Mouse (Mus musculus) brain, embryonic 14.5 days (tissue): ENCODE measurements around the gene Crygs.

Experiments used
- CTCF ChIP-seq: fragments of 200-500 bp; IDR thresholded peaks from 2 replicates; pipeline ENCODE4 v1.5.1; 2012; ENCODE audit warnings: inconsistent platforms, mild to moderate bottlenecking, moderate library complexity, borderline replicate concordance; ENCODE audit not compliant: insufficient read depth, insufficient read length; ENCODE audit errors: extremely low read depth
- POLR2A ChIP-seq: fragments of 200-500 bp; IDR thresholded peaks from 2 replicates; pipeline ENCODE4 v1.6.1; 2012; ENCODE audit warnings: mild to moderate bottlenecking, inconsistent platforms, borderline replicate concordance; ENCODE audit not compliant: poor library complexity, insufficient read depth, insufficient read length, severe bottlenecking; ENCODE audit errors: extremely low read depth

DNA sequence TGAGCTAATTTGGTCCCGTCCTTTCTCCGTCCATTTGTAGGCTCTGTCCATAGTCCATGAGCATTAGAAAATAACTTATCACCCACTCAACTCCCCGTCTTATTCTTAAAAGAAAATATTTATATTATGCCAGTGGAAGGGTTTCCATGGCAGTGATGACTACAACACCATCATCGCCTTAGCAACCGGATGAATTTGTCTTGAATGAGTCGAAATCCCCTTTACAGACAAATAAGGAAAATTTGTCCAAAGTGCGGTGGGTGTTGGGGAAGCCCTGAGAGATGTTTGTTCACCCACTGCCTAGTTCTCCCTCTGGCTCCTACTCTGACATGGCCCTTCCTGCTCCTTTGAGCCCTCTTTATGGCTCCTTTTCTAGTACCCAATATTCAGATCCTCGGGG, 42.7 kb downstream of the Crygs start:
- TF ChIP-seq CTCF = no peak
- TF ChIP-seq POLR2A = no peak
